Mouse (Mus musculus): ENCODE data around the gene Stard9.
"Not testable (repeated sequence)": the region's sequence is repeated elsewhere in the genome, so short reads cannot be mapped to it uniquely, and the experiment has no call there.

Gene Stard9

GRCm38 (mm10) chr2:120659318-120659717 is 30.4 kb downstream of the Stard9 start:
- H3K4me1 ChIP-seq (replicated peaks; ENCODE audit: low read depth, low read length), result peaks cover 6% of the 10 kb centered on the region; the same call in 1 of the 2 replicates
- no peaks in the 10 kb centered on the region for H3K27me3 ChIP-seq (ENCODE audit: insufficient read depth, low read length)
- no peaks in the 10 kb centered on the region for H3K9me3 ChIP-seq (ENCODE audit: low read length)
- H3K36me3 ChIP-seq (ENCODE audit: insufficient read depth, low read length), result no peaks in the 10 kb centered on the region
- no peak overlapping the region for H3K4me3 ChIP-seq (replicated peaks; ENCODE audit: low read length)
- TF ChIP-seq CTCF (conservative IDR thresholded peaks at IDR 0.05; ENCODE audit: low read length) (no peak), NANOG (IDR thresholded peaks at IDR 0.05; ENCODE audit: borderline replicate concordance, low read length) (no peak), POU5F1 (IDR thresholded peaks at IDR 0.05; ENCODE audit: borderline replicate concordance, low read length) (no peak)

DNA sequence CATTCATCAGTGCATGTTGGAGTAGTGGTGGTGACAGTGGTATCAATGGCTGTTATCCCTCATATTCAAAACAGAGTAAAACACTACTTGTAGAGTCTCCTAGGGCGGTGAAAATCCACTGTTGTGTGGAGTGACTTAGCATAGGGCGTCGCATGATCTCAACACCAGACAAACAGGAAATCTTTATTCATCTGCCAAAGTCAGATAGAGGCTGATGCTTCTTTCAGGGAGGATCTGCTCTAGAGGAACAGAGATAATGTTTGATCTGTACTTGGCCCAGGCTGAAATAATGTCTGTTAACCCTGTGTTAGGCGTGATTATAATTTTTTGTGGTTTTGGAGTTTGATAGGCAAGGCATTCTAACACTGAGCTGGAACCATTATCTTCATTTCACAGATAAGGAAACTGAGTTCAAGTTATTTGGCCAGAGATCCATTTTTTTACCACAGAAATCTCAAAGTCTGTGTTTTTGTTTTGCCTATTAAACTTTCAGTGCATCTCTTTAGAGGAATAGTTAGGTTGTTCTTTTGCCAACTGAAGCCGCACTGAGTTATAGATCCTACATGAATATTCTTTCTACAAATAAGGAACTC is 31.7 kb downstream of the Stard9 start:
- no peak overlapping the region for H3K4me3 ChIP-seq (replicated peaks; ENCODE audit: low read length)
- H3K4me1 ChIP-seq (replicated peaks; ENCODE audit: low read depth, low read length), result no peaks in the 10 kb centered on the region
- TF ChIP-seq POU5F1 (IDR thresholded peaks at IDR 0.05; ENCODE audit: borderline replicate concordance, low read length) (no peak), CTCF (conservative IDR thresholded peaks at IDR 0.05; ENCODE audit: low read length) (no peak), NANOG (IDR thresholded peaks at IDR 0.05; ENCODE audit: borderline replicate concordance, low read length) (no peak)
- no peaks in the 10 kb centered on the region for H3K36me3 ChIP-seq (ENCODE audit: insufficient read depth, low read length)
- no peaks in the 10 kb centered on the region for H3K9me3 ChIP-seq (ENCODE audit: low read length)
- H3K27me3 ChIP-seq (ENCODE audit: insufficient read depth, low read length), result no peaks in the 10 kb centered on the region

DNA sequence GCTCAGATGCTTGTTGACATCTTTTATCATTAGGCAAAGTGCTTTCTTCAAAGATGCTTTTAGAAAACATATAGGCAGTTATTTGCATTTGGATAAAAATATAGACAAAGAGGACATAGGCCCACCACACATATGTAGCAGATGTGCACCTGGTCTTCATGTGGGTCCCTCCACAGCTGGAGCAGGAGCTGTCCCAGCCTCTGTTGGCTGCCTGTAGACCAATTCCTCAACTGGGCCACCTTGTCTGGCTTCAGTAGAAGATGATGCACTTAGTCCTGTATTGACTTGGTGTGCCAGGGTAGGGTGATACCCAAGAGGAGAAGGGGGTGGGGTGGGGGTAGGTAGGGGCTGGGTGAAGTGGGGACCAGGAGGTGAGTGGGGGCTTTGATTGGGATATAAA is 33.8 kb downstream of the Stard9 start:
- TF ChIP-seq POU5F1 (IDR thresholded peaks at IDR 0.05; ENCODE audit: borderline replicate concordance, low read length) (no peak), NANOG (IDR thresholded peaks at IDR 0.05; ENCODE audit: borderline replicate concordance, low read length) (no peak), CTCF (conservative IDR thresholded peaks at IDR 0.05; ENCODE audit: low read length) (no peak)
- H3K9me3 ChIP-seq (ENCODE audit: low read length), result no peaks in the 10 kb centered on the region
- H3K4me1 ChIP-seq (replicated peaks; ENCODE audit: low read depth, low read length), result no peaks in the 10 kb centered on the region
- no peak overlapping the region for H3K4me3 ChIP-seq (replicated peaks; ENCODE audit: low read length)
- H3K27me3 ChIP-seq (ENCODE audit: insufficient read depth, low read length), result no peaks in the 10 kb centered on the region
- no peaks in the 10 kb centered on the region for H3K36me3 ChIP-seq (ENCODE audit: insufficient read depth, low read length)

GRCm38 (mm10) chr2:120663491-120664154 is 34.7 kb downstream of the Stard9 start:
- no peaks in the 10 kb centered on the region for H3K36me3 ChIP-seq (ENCODE audit: insufficient read depth, low read length)
- no peak overlapping the region for H3K4me3 ChIP-seq (replicated peaks; ENCODE audit: low read length)
- H3K27me3 ChIP-seq (ENCODE audit: insufficient read depth, low read length), result no peaks in the 10 kb centered on the region
- H3K4me1 ChIP-seq (replicated peaks; ENCODE audit: low read depth, low read length), result no peaks in the 10 kb centered on the region
- H3K9me3 ChIP-seq (ENCODE audit: low read length), result no peaks in the 10 kb centered on the region
- no peak for TF ChIP-seq NANOG (IDR thresholded peaks at IDR 0.05; ENCODE audit: borderline replicate concordance, low read length)
- no peak for TF ChIP-seq POU5F1 (IDR thresholded peaks at IDR 0.05; ENCODE audit: borderline replicate concordance, low read length)
- TF ChIP-seq CTCF (conservative IDR thresholded peaks at IDR 0.05; ENCODE audit: low read length), result no peak

DNA sequence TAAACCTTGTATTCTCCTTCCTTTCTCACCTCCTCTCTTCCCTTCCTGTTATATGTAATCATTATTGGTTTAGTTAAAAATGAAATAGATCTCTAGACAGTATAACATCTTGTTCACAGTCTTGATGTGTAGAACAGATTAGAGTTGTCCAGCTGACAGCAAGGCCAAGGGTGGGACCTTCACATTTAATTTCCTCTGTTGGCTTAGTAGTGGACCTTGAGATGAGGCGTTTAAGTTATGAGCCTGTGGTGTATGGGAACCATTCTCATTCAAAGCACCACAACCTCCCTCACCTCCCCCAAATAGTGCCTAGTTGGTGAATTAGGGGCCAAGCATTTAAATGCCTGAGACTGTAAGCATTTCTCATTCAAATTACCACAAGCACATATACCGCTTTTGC is 38.5 kb downstream of the Stard9 start:
- no peaks in the 10 kb centered on the region for H3K36me3 ChIP-seq (ENCODE audit: insufficient read depth, low read length)
- no peak overlapping the region for H3K4me3 ChIP-seq (replicated peaks; ENCODE audit: low read length)
- no peaks in the 10 kb centered on the region for H3K4me1 ChIP-seq (replicated peaks; ENCODE audit: low read depth, low read length)
- H3K27me3 ChIP-seq (ENCODE audit: insufficient read depth, low read length), result no peaks in the 10 kb centered on the region
- TF ChIP-seq NANOG (IDR thresholded peaks at IDR 0.05; ENCODE audit: borderline replicate concordance, low read length), result no peak
- TF ChIP-seq POU5F1 (IDR thresholded peaks at IDR 0.05; ENCODE audit: borderline replicate concordance, low read length), result no peak
- no peak for TF ChIP-seq CTCF (conservative IDR thresholded peaks at IDR 0.05; ENCODE audit: low read length)
- no peaks in the 10 kb centered on the region for H3K9me3 ChIP-seq (ENCODE audit: low read length)

GRCm38 (mm10) chr2:120670253-120670652 is 41.3 kb downstream of the Stard9 start:
- Histone ChIP-seq H3K4me1 (replicated peaks; ENCODE audit: low read depth, low read length) (no peaks in the 10 kb centered on the region), H3K4me3 (replicated peaks; ENCODE audit: low read length) (no peak overlapping the region), H3K9me3 (ENCODE audit: low read length) (no peaks in the 10 kb centered on the region), H3K27me3 (ENCODE audit: insufficient read depth, low read length) (no peaks in the 10 kb centered on the region), H3K36me3 (ENCODE audit: insufficient read depth, low read length) (no peaks in the 10 kb centered on the region)
- no peak for TF ChIP-seq POU5F1 (IDR thresholded peaks at IDR 0.05; ENCODE audit: borderline replicate concordance, low read length)
- TF ChIP-seq NANOG (IDR thresholded peaks at IDR 0.05; ENCODE audit: borderline replicate concordance, low read length), result no peak
- TF ChIP-seq CTCF (conservative IDR thresholded peaks at IDR 0.05; ENCODE audit: low read length), result no peak

GRCm38 (mm10) chr2:120681151-120681550 is 52.2 kb downstream of the Stard9 start:
- H3K27me3 ChIP-seq (ENCODE audit: insufficient read depth, low read length); H3K4me3 ChIP-seq (replicated peaks; ENCODE audit: low read length); H3K9me3 ChIP-seq (ENCODE audit: low read length); H3K4me1 ChIP-seq (replicated peaks; ENCODE audit: low read depth, low read length): not testable (repeated sequence)
- peaks cover 14% of the 10 kb centered on the region; the same call in 1 of the 2 replicates for H3K36me3 ChIP-seq (ENCODE audit: insufficient read depth, low read length)

GRCm38 (mm10) chr2:120697767-120698166 is 68.8 kb downstream of the Stard9 start:
- Histone ChIP-seq H3K27me3 (ENCODE audit: insufficient read depth, low read length) (no peaks in the 10 kb centered on the region), H3K4me1 (replicated peaks; ENCODE audit: low read depth, low read length) (0 out of 2 replicates have a peak, but pooled peaks cover 3% of the 10 kb centered on the region), H3K9me3 (ENCODE audit: low read length) (no peaks in the 10 kb centered on the region), H3K4me3 (replicated peaks; ENCODE audit: low read length) (no peak overlapping the region), H3K36me3 (ENCODE audit: insufficient read depth, low read length) (peaks cover 32% of the 10 kb centered on the region)
- no peak for TF ChIP-seq CTCF (conservative IDR thresholded peaks at IDR 0.05; ENCODE audit: low read length)
- TF ChIP-seq NANOG (IDR thresholded peaks at IDR 0.05; ENCODE audit: borderline replicate concordance, low read length), result no peak
- no peak for TF ChIP-seq POU5F1 (IDR thresholded peaks at IDR 0.05; ENCODE audit: borderline replicate concordance, low read length)
